8 mouse cellular contexts compared by ENCODE assay signal in genomic region chr5:115155156-115155631, GRCm38 (mm10). TPM values are rescaled to one million over a fixed set of nuclear protein-coding genes. Genes with fewer than 3 reads are reported as not detected.
A peak's percentile ranks its signal among the peaks of the same experiment; 100 is the strongest.
DNase-seq lines count a peak whose midpoint lies in the region; ATAC-seq and TF ChIP-seq lines count a peak whose summit lies in the region.

No protein-coding gene starts in this region.

- H3K4me2 ChIP-seq in limb, embryonic 15.5 days: peak overlapping the region; percentile 72

- no peaks in the 10 kb centered on the region for H3K27me3 ChIP-seq in thymus, adult 2 months (ENCODE audit: control insufficient read depth, insufficient read depth, low read length)
- H3K27me3 ChIP-seq in limb, embryonic 15.5 days: no peaks in the 10 kb centered on the region

- ATAC-seq in limb, embryonic 15.5 days (ENCODE audit: insufficient number of reproducible peaks, low FRiP score, low TSS enrichment, low read depth): no peak

- WGBS in thymus, adult 2 months: 11% methylated on average over 13 of the region's 13 CpGs
- WGBS in limb, embryonic 15.5 days: 48% methylated on average over 13 of the region's 13 CpGs

- peaks cover 64% of the 10 kb centered on the region for H3K4me1 ChIP-seq in thymus, adult 2 months (replicated peaks; ENCODE audit: control insufficient read depth, insufficient read depth, low read length)
- peaks cover 56% of the 10 kb centered on the region for H3K4me1 ChIP-seq in limb, embryonic 15.5 days

- H3K4me3 ChIP-seq in thymus, adult 2 months (ENCODE audit: control insufficient read depth, insufficient read depth, low read length): peak overlapping the region; percentile 29
- peak overlapping the region; percentile 99 for H3K4me3 ChIP-seq in limb, embryonic 15.5 days

- TF ChIP-seq CTCF in thymus, adult 2 months (IDR thresholded peaks at IDR 0.05; ENCODE audit: borderline replicate concordance, control insufficient read depth, extremely low read depth, insufficient read depth, low read length, poor library complexity): no peak

- H3K9me3 ChIP-seq in limb, embryonic 15.5 days: no peaks in the 10 kb centered on the region

- no peak for TF ChIP-seq POLR2A in thymus, adult 2 months (IDR thresholded peaks at IDR 0.05; ENCODE audit: control insufficient read depth, extremely low read depth, insufficient read depth, low read length, poor library complexity)

- H3K27ac ChIP-seq in thymus, adult 2 months (ENCODE audit: control insufficient read depth, insufficient read depth, low read length): peak overlapping the region; percentile 83
- peak overlapping the region; percentile 69 for H3K27ac ChIP-seq in limb, embryonic 15.5 days

- H3K36me3 ChIP-seq in thymus, adult 2 months (ENCODE audit: control insufficient read depth, insufficient read depth, low read length): peaks cover 5% of the 10 kb centered on the region
- peaks cover 20% of the 10 kb centered on the region for H3K36me3 ChIP-seq in limb, embryonic 15.5 days

- DNase-seq in gastrocnemius, postnatal 25 days: peak; percentile 49
- DNase-seq in gastrocnemius, adult 8-10 months (ENCODE audit: low spot score in 2 of 2): no peak
- no peak for DNase-seq in thymus, adult 2 months
- DNase-seq in thymus, postnatal 10 days (ENCODE audit: low spot score in 2 of 2): no peak
- DNase-seq in B cell, adult 2 months: no peak
- no peak for DNase-seq in frontal cortex, postnatal 25 days (ENCODE audit: low spot score in 2 of 2)
- no peak for DNase-seq in Muller cell, postnatal 12 days (ENCODE audit: inconsistent ontology term)

- 0 out of 2 replicates have a peak overlapping the region, but pooled peaks have one; percentile 31 for H3K9ac ChIP-seq in limb, embryonic 15.5 days

RNA-seq across cellular contexts. Expression of gene Mlec, which starts 2.8 kb away (rescaled TPM):
- total RNA-seq in gastrocnemius, postnatal 25 days (2021): 100 to 1,000 TPM; 156 to 196 TPM
- total RNA-seq in gastrocnemius, adult 8-10 months (2022): 100 to 1,000 TPM; 140 to 220 (median 197) TPM
- polyA plus RNA-seq in thymus, adult 2 months (2012; rRNA removed): 95.0 and 98.5 TPM in 2 replicates
- 89.3 and 97.9 TPM in 2 replicates for polyA plus RNA-seq in limb, embryonic 15.5 days (2015; fragmentation: Nextera tagmentation; extraction: Ambion mirVana)

RNA-seq across cellular contexts. Expression of gene Unc119b, which starts 20.4 kb away (rescaled TPM):
- total RNA-seq in gastrocnemius, postnatal 25 days (2021): 10 to 100 TPM; 10.2 to 12.9 TPM
- 10 to 100 TPM in 2 of 4 experiments, 1 to 10 TPM in 2; 8.6 to 11.7 (median 9.8) TPM for total RNA-seq in gastrocnemius, adult 8-10 months (2022)
- 67.3 and 68.6 TPM in 2 replicates for polyA plus RNA-seq in thymus, adult 2 months (2012; rRNA removed)
- polyA plus RNA-seq in limb, embryonic 15.5 days (2015; fragmentation: Nextera tagmentation; extraction: Ambion mirVana): 34.8 and 36.9 TPM in 2 replicates

RNA-seq across cellular contexts. Expression of gene Acads, which starts 36.0 kb away (rescaled TPM):
- total RNA-seq in gastrocnemius, postnatal 25 days (2021): 10 to 100 TPM; 65.8 TPM
- total RNA-seq in gastrocnemius, adult 8-10 months (2022): 10 to 100 TPM; 66.4 to 76.7 (median 72.5) TPM
- 99.6 and 101 TPM in 2 replicates for polyA plus RNA-seq in thymus, adult 2 months (2012; rRNA removed)
- polyA plus RNA-seq in limb, embryonic 15.5 days (2015; fragmentation: Nextera tagmentation; extraction: Ambion mirVana): 45.6 and 52.8 TPM in 2 replicates

RNA-seq across cellular contexts. Expression of gene Cabp1, which starts 39.0 kb away (rescaled TPM):
- 1 to 10 TPM; 1.6 TPM for total RNA-seq in gastrocnemius, postnatal 25 days (2021)
- 1 to 10 TPM in 1 of 4 experiments, under 1 TPM in 3; 0.22 to 1.1 (median 0.38) TPM for total RNA-seq in gastrocnemius, adult 8-10 months (2022)
- 0.50 and 0.58 TPM in 2 replicates for polyA plus RNA-seq in thymus, adult 2 months (2012; rRNA removed)
- 1.2 and 1.3 TPM in 2 replicates for polyA plus RNA-seq in limb, embryonic 15.5 days (2015; fragmentation: Nextera tagmentation; extraction: Ambion mirVana)

RNA-seq across cellular contexts. Expression of gene Gm10401, which starts 57.1 kb away (rescaled TPM):
- not detected for total RNA-seq in gastrocnemius, postnatal 25 days (2021)
- not detected for total RNA-seq in gastrocnemius, adult 8-10 months (2022)
- polyA plus RNA-seq in thymus, adult 2 months (2012; rRNA removed): 0.26 TPM in 1 of 2 replicates, not detected in the other
- 36.8 and 48.3 TPM in 2 replicates for polyA plus RNA-seq in limb, embryonic 15.5 days (2015; fragmentation: Nextera tagmentation; extraction: Ambion mirVana)
